Mouse (Mus musculus): Measurements from ENCODE around the gene Nfrkb. TPM values are rescaled to one million over a fixed set of nuclear protein-coding genes. Genes with fewer than 3 reads are reported as not detected.

Nfrkb gene
- polyA plus RNA-seq, 1 experiment: 7.1 TPM

DNA sequence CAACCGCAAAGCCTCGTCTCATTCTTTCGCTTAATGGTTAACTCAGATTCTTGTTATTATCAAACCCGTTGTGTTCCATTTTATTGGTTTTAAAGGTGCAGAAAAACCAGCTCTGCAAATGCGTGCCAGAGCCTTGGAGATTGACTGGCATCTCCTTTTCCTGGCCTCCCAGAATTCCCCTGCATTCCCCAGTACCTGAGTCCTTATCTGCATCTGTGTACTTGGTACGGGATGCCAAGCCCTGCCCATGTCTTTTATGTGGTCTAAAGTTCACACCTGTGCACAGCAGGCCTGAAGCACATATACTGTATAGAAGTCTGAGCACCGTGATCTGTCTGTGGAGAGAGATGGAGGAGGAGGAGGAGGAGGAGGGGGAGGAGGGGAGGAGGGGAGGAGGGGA, 51.9 kb downstream of the Nfrkb start:
- Histone ChIP-seq H3K36me3 (ENCODE audit: control insufficient read depth, insufficient read depth) (no peaks in the 10 kb centered on the region), H3K79me2 (ENCODE audit: control insufficient read depth, insufficient read depth) (no peaks in the 10 kb centered on the region), H3K4me3 (ENCODE audit: insufficient read depth, poor library complexity, severe bottlenecking) (no peak overlapping the region), H3K27me3 (ENCODE audit: control insufficient read depth, insufficient read depth, insufficient read length) (peaks cover 3% of the 10 kb centered on the region), H3ac (ENCODE audit: control insufficient read depth, insufficient read length, low read depth) (no peak overlapping the region), H3K79me3 (ENCODE audit: low read depth) (no peaks in the 10 kb centered on the region)
- TF ChIP-seq USF1 (IDR thresholded peaks at IDR 0.05; ENCODE audit: low read depth) (no peak), CTCF (IDR thresholded peaks at IDR 0.05; ENCODE audit: control insufficient read depth, insufficient read depth, insufficient read length) (no peak), MYOD1 (IDR thresholded peaks at IDR 0.05; ENCODE audit: control insufficient read depth, insufficient read length, low read depth) (no peak), CEBPB (IDR thresholded peaks at IDR 0.05; ENCODE audit: low read depth) (no peak), FOSL1 (IDR thresholded peaks at IDR 0.05; ENCODE audit: insufficient read depth, low read length, poor library complexity, severe bottlenecking) (no peak), MYOG (IDR thresholded peaks at IDR 0.05; ENCODE audit: control insufficient read depth, extremely low read depth, insufficient read length) (no peak), MAX (IDR thresholded peaks at IDR 0.05) (no peak)

DNA sequence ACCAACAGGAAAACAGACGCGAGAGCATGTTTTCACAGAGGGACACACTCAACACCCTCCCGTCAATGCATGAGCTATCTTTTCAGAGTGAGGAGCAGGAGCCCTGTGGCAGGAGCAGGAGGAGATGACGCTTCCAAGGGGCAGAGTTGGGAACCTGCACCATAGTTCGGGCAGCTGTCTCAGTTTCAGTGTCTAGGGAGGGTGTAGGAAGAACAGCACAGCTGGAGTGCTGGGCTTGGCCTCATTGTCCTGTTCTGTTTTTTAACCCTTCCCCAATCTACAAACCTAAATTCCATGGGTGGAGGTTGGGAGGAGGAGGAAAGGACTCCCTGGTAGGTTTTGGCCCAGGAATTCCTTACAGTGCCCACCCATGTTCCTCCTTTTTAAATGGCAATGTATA, 52.8 kb downstream of the Nfrkb start:
- Histone ChIP-seq H3K4me3 (ENCODE audit: insufficient read depth, poor library complexity, severe bottlenecking) (no peak overlapping the region), H3K79me3 (ENCODE audit: low read depth) (no peaks in the 10 kb centered on the region), H3ac (ENCODE audit: control insufficient read depth, insufficient read length, low read depth) (no peak overlapping the region), H3K27me3 (ENCODE audit: control insufficient read depth, insufficient read depth, insufficient read length) (peaks cover 3% of the 10 kb centered on the region), H3K36me3 (ENCODE audit: control insufficient read depth, insufficient read depth) (no peaks in the 10 kb centered on the region), H3K79me2 (ENCODE audit: control insufficient read depth, insufficient read depth) (no peaks in the 10 kb centered on the region)
- TF ChIP-seq MYOG (IDR thresholded peaks at IDR 0.05; ENCODE audit: control insufficient read depth, extremely low read depth, insufficient read length) (no peak), CEBPB (IDR thresholded peaks at IDR 0.05; ENCODE audit: low read depth) (no peak), MAX (IDR thresholded peaks at IDR 0.05) (no peak), MYOD1 (IDR thresholded peaks at IDR 0.05; ENCODE audit: control insufficient read depth, insufficient read length, low read depth) (no peak), USF1 (IDR thresholded peaks at IDR 0.05; ENCODE audit: low read depth) (no peak), FOSL1 (IDR thresholded peaks at IDR 0.05; ENCODE audit: insufficient read depth, low read length, poor library complexity, severe bottlenecking) (no peak), CTCF (IDR thresholded peaks at IDR 0.05; ENCODE audit: control insufficient read depth, insufficient read depth, insufficient read length) (no peak)

DNA sequence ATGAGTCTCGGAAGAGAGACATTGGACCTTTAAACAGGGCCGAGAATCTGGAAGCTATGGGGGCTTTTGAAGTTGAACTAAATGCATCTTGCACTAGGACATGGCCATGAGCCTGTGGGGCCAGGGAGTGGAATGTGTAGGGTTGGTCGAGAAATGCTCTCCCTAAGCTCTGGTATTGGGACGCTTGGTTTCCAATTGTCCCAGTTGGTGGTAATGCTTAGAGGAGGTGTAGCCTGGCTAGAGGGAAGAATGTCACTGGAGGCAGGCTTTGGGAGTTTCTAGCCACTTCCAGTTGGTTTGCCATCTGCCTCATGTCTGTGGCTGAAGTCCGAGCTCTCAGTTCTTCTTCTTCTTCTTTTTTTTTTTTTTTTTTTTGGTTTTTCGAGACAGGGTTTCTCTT, 53.3 kb downstream of the Nfrkb start:
- Histone ChIP-seq H3ac (ENCODE audit: control insufficient read depth, insufficient read length, low read depth) (no peak overlapping the region), H3K36me3 (ENCODE audit: control insufficient read depth, insufficient read depth) (no peaks in the 10 kb centered on the region), H3K79me3 (ENCODE audit: low read depth) (no peaks in the 10 kb centered on the region), H3K4me3 (ENCODE audit: insufficient read depth, poor library complexity, severe bottlenecking) (no peak overlapping the region), H3K27me3 (ENCODE audit: control insufficient read depth, insufficient read depth, insufficient read length) (peaks cover 3% of the 10 kb centered on the region), H3K79me2 (ENCODE audit: control insufficient read depth, insufficient read depth) (no peaks in the 10 kb centered on the region)
- TF ChIP-seq MYOG (IDR thresholded peaks at IDR 0.05; ENCODE audit: control insufficient read depth, extremely low read depth, insufficient read length): no peak
- no peak for TF ChIP-seq USF1 (IDR thresholded peaks at IDR 0.05; ENCODE audit: low read depth)
- no peak for TF ChIP-seq FOSL1 (IDR thresholded peaks at IDR 0.05; ENCODE audit: insufficient read depth, low read length, poor library complexity, severe bottlenecking)
- no peak for TF ChIP-seq MAX (IDR thresholded peaks at IDR 0.05)
- TF ChIP-seq CEBPB (IDR thresholded peaks at IDR 0.05; ENCODE audit: low read depth): no peak
- TF ChIP-seq MYOD1 (IDR thresholded peaks at IDR 0.05; ENCODE audit: control insufficient read depth, insufficient read length, low read depth): no peak
- no peak for TF ChIP-seq CTCF (IDR thresholded peaks at IDR 0.05; ENCODE audit: control insufficient read depth, insufficient read depth, insufficient read length)

DNA sequence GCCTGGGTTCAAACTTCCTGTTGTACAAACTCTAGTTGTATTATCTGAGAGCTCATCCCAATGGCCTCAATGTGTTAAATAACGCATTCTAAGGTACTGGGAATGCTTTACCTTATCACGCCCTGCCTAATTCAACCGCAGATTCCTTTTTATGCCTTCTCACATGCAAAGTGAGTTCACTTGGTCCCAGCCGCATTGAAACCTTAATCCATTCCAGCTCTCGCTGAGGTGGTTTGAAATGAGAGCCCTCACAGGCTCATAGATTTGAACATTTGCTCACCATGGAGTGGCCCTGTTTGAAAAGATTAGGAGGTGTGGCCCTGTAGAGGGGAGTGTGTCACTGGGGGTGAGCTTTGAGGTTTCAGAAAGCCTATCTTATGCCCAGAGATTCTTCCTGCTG, 54.4 kb downstream of the Nfrkb start:
- Histone ChIP-seq H3K79me2 (ENCODE audit: control insufficient read depth, insufficient read depth) (no peaks in the 10 kb centered on the region), H3K4me3 (ENCODE audit: insufficient read depth, poor library complexity, severe bottlenecking) (no peak overlapping the region), H3K36me3 (ENCODE audit: control insufficient read depth, insufficient read depth) (no peaks in the 10 kb centered on the region), H3K27me3 (ENCODE audit: control insufficient read depth, insufficient read depth, insufficient read length) (peaks cover 3% of the 10 kb centered on the region), H3K79me3 (ENCODE audit: low read depth) (no peaks in the 10 kb centered on the region), H3ac (ENCODE audit: control insufficient read depth, insufficient read length, low read depth) (no peak overlapping the region)
- no peak for TF ChIP-seq USF1 (IDR thresholded peaks at IDR 0.05; ENCODE audit: low read depth)
- no peak for TF ChIP-seq FOSL1 (IDR thresholded peaks at IDR 0.05; ENCODE audit: insufficient read depth, low read length, poor library complexity, severe bottlenecking)
- no peak for TF ChIP-seq MYOD1 (IDR thresholded peaks at IDR 0.05; ENCODE audit: control insufficient read depth, insufficient read length, low read depth)
- TF ChIP-seq MYOG (IDR thresholded peaks at IDR 0.05; ENCODE audit: control insufficient read depth, extremely low read depth, insufficient read length): no peak
- TF ChIP-seq CTCF (IDR thresholded peaks at IDR 0.05; ENCODE audit: control insufficient read depth, insufficient read depth, insufficient read length): no peak
- TF ChIP-seq MAX (IDR thresholded peaks at IDR 0.05): no peak
- no peak for TF ChIP-seq CEBPB (IDR thresholded peaks at IDR 0.05; ENCODE audit: low read depth)

DNA sequence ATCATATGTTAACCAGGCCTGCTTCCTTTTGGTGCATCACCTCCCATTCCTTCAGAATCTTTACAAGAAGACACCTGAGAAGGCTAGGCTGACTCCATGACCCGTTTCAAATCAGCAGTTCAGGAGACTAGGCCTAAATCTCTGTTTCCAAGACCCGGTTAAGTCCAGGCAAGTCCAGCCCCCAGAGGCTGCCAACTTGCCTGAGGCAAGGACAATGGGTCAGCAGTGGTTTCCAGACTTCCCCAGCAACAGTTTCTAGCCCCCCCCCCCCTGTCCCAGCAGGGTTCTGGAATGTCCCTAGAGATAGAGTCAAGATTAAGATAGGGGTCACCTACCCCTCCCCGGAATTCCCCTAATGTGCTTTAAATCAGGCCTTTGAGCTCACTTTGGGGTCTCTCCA, 55.5 kb downstream of the Nfrkb start:
- H3K79me2 ChIP-seq (ENCODE audit: control insufficient read depth, insufficient read depth): no peaks in the 10 kb centered on the region
- peaks cover 3% of the 10 kb centered on the region for H3K27me3 ChIP-seq (ENCODE audit: control insufficient read depth, insufficient read depth, insufficient read length)
- no peak overlapping the region for H3K4me3 ChIP-seq (ENCODE audit: insufficient read depth, poor library complexity, severe bottlenecking)
- H3ac ChIP-seq (ENCODE audit: control insufficient read depth, insufficient read length, low read depth): no peak overlapping the region
- H3K79me3 ChIP-seq (ENCODE audit: low read depth): no peaks in the 10 kb centered on the region
- no peak for TF ChIP-seq USF1 (IDR thresholded peaks at IDR 0.05; ENCODE audit: low read depth)
- no peak for TF ChIP-seq MAX (IDR thresholded peaks at IDR 0.05)
- no peak for TF ChIP-seq CTCF (IDR thresholded peaks at IDR 0.05; ENCODE audit: control insufficient read depth, insufficient read depth, insufficient read length)
- TF ChIP-seq CEBPB (IDR thresholded peaks at IDR 0.05; ENCODE audit: low read depth): no peak
- no peak for TF ChIP-seq MYOD1 (IDR thresholded peaks at IDR 0.05; ENCODE audit: control insufficient read depth, insufficient read length, low read depth)
- no peak for TF ChIP-seq MYOG (IDR thresholded peaks at IDR 0.05; ENCODE audit: control insufficient read depth, extremely low read depth, insufficient read length)
- no peak for TF ChIP-seq FOSL1 (IDR thresholded peaks at IDR 0.05; ENCODE audit: insufficient read depth, low read length, poor library complexity, severe bottlenecking)
- no peaks in the 10 kb centered on the region for H3K36me3 ChIP-seq (ENCODE audit: control insufficient read depth, insufficient read depth)

DNA sequence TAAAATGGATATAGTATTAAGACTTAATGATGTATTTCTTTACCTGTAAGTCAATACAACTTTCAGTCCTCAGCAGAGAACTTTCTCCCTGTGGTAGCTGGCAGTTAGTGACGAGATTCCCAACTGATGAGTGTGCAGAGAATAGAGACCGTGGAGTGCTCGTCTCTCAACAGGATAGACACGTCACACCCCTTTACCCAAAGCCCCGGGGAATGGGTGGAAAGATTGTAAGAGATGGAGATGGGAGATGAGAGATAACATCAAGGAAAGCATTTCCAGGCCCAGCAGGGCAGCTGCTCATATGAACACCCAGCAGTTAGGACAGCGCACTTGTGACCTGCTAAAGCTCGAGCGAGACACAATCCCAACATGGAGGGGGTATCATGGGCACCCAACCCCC, 58.2 kb downstream of the Nfrkb start:
- no peak overlapping the region for H3K4me3 ChIP-seq (ENCODE audit: insufficient read depth, poor library complexity, severe bottlenecking)
- H3K36me3 ChIP-seq (ENCODE audit: control insufficient read depth, insufficient read depth): no peaks in the 10 kb centered on the region
- H3ac ChIP-seq (ENCODE audit: control insufficient read depth, insufficient read length, low read depth): no peak overlapping the region
- H3K27me3 ChIP-seq (ENCODE audit: control insufficient read depth, insufficient read depth, insufficient read length): no peaks in the 10 kb centered on the region
- H3K79me3 ChIP-seq (ENCODE audit: low read depth): no peaks in the 10 kb centered on the region
- H3K79me2 ChIP-seq (ENCODE audit: control insufficient read depth, insufficient read depth): no peaks in the 10 kb centered on the region
- TF ChIP-seq CTCF (IDR thresholded peaks at IDR 0.05; ENCODE audit: control insufficient read depth, insufficient read depth, insufficient read length) (no peak), MYOD1 (IDR thresholded peaks at IDR 0.05; ENCODE audit: control insufficient read depth, insufficient read length, low read depth) (no peak)

Data from C2C12 (cell line).